Mouse (Mus musculus): ENCODE data around the gene Lamtor4. TPM values are rescaled to one million over a fixed set of nuclear protein-coding genes. Genes with fewer than 3 reads are reported as not detected.

Lamtor4 gene
- polyA plus RNA-seq, 1 experiment from 2014 or later: 80.6 TPM

DNA sequence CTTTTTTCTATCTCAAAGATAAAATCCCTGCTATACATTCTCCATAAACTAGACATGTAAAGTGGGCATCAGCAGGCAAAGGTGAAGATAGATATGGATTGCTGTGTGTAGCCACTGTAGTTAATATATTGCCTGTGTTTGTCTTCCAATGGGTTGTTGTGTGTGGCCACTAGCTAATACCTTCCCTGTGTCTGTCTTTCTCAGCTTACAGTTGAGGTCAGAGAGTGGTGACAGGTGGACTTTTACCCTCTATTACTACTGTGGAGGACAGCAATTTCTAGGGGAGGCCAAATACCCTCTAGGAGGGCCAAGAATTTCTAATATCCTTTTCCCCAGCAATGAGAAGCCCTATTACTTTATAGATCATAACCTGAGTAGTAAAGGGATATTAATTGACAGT is 21.1 kb upstream of the Lamtor4 start:
- Histone ChIP-seq H3K36me3 (no peaks in the 10 kb centered on the region), H3K4me2 (replicated peaks) (no peak overlapping the region), H3K27me3 (replicated peaks) (no peaks in the 10 kb centered on the region), H3K27ac (no peak overlapping the region), H3K4me1 (replicated peaks) (no peaks in the 10 kb centered on the region), H3K9me3 (no peaks in the 10 kb centered on the region), H3K4me3 (replicated peaks) (no peak overlapping the region), H3K9ac (no peak overlapping the region)
- ATAC-seq: peak; percentile 51; the same call in 1 of the 2 replicates

DNA sequence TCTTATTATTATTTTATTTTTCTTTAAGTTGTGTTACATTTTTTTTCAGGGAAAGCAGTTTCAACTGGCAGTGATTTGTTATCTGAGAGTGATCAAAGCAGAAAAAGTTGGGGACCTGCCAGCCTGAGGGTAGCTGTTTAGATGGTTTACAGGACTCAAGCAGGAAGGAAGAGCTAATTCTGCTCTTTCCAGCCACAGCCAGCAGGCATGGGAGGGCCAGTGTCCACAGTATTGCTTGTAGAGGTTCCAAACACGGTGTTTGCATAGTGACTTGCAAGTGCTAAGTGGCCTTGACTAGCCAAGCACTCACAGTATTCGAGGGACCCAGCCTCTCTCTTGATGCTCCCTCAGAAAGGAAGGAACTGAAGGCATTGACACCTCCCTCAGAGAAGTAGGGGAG is 13.8 kb upstream of the Lamtor4 start:
- Histone ChIP-seq H3K27me3 (replicated peaks) (no peaks in the 10 kb centered on the region), H3K9ac (no peak overlapping the region), H3K36me3 (no peaks in the 10 kb centered on the region), H3K4me1 (replicated peaks) (no peaks in the 10 kb centered on the region), H3K4me3 (replicated peaks) (no peak overlapping the region), H3K9me3 (no peaks in the 10 kb centered on the region), H3K27ac (no peak overlapping the region), H3K4me2 (replicated peaks) (no peak overlapping the region)
- 20% methylated on average over 2 of the region's 2 CpGs for WGBS
- no peak for ATAC-seq

- WGBS: 84% methylated on average over 12 of the region's 12 CpGs
Observed at GRCm38 (mm10) chr5:138251144-138251543, 4.1 kb upstream of the Lamtor4 start.

GRCm38 (mm10) chr5:138253061-138253460 is 2.2 kb upstream of the Lamtor4 start:
- Histone ChIP-seq H3K9me3 (no peaks in the 10 kb centered on the region), H3K27me3 (replicated peaks) (no peaks in the 10 kb centered on the region), H3K4me2 (replicated peaks) (no peak overlapping the region), H3K4me1 (replicated peaks) (peaks cover 5% of the 10 kb centered on the region; the same call in 1 of the 2 replicates), H3K27ac (no peak overlapping the region), H3K4me3 (replicated peaks) (no peak overlapping the region), H3K9ac (no peak overlapping the region), H3K36me3 (0 out of 2 replicates have a peak, but pooled peaks cover 5% of the 10 kb centered on the region)
- ATAC-seq: no peak
- WGBS: 92% methylated on average over 3 of the region's 3 CpGs

More at GRCm38 (mm10) chr5:138251144-138251543, 4.1 kb upstream of the Lamtor4 start:
- Histone ChIP-seq H3K9me3 (no peaks in the 10 kb centered on the region), H3K36me3 (no peaks in the 10 kb centered on the region), H3K4me3 (replicated peaks) (no peak overlapping the region), H3K27me3 (replicated peaks) (no peaks in the 10 kb centered on the region), H3K4me2 (replicated peaks) (no peak overlapping the region), H3K4me1 (replicated peaks) (peaks cover 4% of the 10 kb centered on the region; the same call in 1 of the 2 replicates), H3K27ac (no peak overlapping the region), H3K9ac (no peak overlapping the region)
- ATAC-seq: no peak

DNA sequence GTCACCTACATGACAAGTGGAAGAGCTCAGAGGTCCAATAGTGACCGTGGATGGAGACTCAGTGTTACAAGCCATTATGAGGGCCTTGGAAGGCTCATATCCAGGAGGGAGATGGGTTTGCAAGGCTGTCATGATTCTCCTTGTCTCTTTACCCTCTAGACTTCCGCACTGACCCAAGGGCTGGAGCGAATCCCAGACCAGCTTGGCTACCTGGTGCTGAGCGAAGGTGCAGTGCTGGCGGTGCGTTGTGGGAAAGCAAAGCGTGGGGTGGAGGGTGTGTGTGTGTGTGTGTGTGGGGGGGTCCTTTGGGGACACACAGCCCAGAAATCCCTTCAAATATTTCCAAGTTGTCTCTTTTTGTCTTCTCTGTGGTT is 799 bp downstream of the Lamtor4 start:
- Histone ChIP-seq H3K27me3 (replicated peaks) (no peaks in the 10 kb centered on the region), H3K36me3 (peaks cover 14% of the 10 kb centered on the region), H3K9ac (peak overlapping the region; percentile 65), H3K27ac (peak overlapping the region; percentile 70), H3K4me1 (replicated peaks) (peaks cover 9% of the 10 kb centered on the region; the same call in 1 of the 2 replicates), H3K4me2 (replicated peaks) (peak overlapping the region; percentile 84), H3K4me3 (replicated peaks) (peak overlapping the region; percentile 52), H3K9me3 (no peaks in the 10 kb centered on the region)
- 14% methylated on average over 7 of the region's 7 CpGs for WGBS
- ATAC-seq: peak; percentile 37

DNA sequence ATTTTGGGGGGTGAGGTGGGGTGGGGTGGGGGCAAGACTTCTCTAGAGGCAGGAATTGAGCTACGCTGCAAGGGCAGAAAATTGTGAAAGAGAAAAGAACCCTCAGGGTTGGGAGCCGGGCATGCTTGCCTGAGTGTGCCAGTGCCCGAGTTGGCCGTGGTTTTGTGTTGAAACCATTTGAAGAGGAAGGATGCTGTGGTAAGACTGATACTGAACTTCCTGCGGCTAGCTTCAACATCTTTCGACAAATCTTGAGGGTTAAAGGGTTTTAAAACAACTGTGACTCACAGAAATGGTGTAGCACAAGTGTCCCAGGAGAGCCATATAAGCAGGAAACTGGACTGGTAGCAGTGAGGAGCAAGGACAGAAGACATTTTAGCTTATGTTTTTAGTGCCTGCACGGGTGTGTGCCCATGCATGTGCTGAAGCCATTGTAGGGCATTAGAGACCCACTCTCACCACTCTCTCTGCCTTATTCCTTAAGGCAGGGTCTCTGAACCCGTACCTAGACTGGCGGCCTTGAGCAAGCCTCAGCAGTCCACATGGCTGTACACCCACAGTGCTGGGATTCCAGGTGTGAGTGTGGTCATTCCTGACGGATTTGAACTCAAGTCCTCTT is 1.8 kb downstream of the Lamtor4 start:
- H3K4me2 ChIP-seq (replicated peaks): 0 out of 2 replicates have a peak overlapping the region, but pooled peaks have one; percentile 84
- H3K27me3 ChIP-seq (replicated peaks): no peaks in the 10 kb centered on the region
- no peak overlapping the region for H3K9ac ChIP-seq
- no peak overlapping the region for H3K4me3 ChIP-seq (replicated peaks)
- no peak overlapping the region for H3K27ac ChIP-seq
- peaks cover 19% of the 10 kb centered on the region for H3K36me3 ChIP-seq
- WGBS: 87% methylated on average over 10 of the region's 10 CpGs
- H3K4me1 ChIP-seq (replicated peaks): peaks cover 11% of the 10 kb centered on the region
- H3K9me3 ChIP-seq: no peaks in the 10 kb centered on the region
- ATAC-seq: no peak

- no peak overlapping the region for H3K27ac ChIP-seq
- H3K36me3 ChIP-seq: peaks cover 19% of the 10 kb centered on the region
- H3K27me3 ChIP-seq (replicated peaks): no peaks in the 10 kb centered on the region
- ATAC-seq: no peak
- 87% methylated on average over 4 of the region's 4 CpGs for WGBS
- no peak overlapping the region for H3K4me3 ChIP-seq (replicated peaks)
- H3K4me2 ChIP-seq (replicated peaks): no peak overlapping the region
- H3K9me3 ChIP-seq: no peaks in the 10 kb centered on the region
- H3K9ac ChIP-seq: no peak overlapping the region
- H3K4me1 ChIP-seq (replicated peaks): peaks cover 16% of the 10 kb centered on the region
Observed at GRCm38 (mm10) chr5:138257585-138257978, 2.3 kb downstream of the Lamtor4 start.

DNA sequence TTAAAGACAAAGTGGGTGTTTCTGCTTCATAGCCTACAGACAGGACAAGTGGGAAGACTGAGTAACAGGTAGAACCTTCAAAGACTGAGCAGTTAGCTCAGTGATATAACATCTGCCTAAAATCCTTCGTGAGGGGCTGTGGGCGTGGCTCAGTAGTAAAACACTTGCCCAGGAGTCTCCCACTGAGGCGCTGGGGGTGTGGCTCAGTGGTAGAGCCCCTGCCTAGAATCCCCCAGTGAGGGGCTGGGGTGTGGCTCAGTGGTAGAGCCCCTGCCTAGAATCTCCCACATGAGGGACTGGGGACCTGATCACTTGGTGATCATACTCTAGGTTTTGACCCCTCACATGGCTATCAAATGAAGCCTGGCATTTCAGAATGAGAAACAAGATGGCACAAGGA is 2.8 kb downstream of the Lamtor4 start:
- Histone ChIP-seq H3K4me1 (replicated peaks) (peaks cover 21% of the 10 kb centered on the region), H3K4me2 (replicated peaks) (no peak overlapping the region), H3K27ac (no peak overlapping the region), H3K36me3 (peaks cover 19% of the 10 kb centered on the region), H3K9me3 (no peaks in the 10 kb centered on the region), H3K4me3 (replicated peaks) (no peak overlapping the region), H3K27me3 (replicated peaks) (no peaks in the 10 kb centered on the region), H3K9ac (no peak overlapping the region)
- 74% methylated on average over 3 of the region's 3 CpGs for WGBS
- no peak for ATAC-seq

DNA sequence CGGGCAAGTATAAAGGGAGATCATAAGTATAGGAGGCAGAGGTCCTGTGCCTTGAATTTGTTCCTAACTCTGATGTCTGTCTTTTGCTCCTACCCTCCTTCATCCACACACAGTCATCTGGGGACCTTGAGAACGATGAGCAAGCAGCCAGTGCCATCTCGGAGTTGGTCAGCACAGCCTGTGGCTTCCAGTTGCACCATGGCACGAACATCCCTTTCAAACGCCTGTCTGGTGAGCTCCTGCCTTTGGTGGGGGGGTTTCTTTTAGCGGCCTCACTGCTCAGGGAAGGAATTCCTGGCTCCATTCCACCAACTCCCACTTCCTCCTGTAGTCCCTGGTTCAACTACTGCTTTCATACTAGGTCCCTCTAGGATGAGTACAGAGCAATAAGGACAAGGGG is 3.3 kb downstream of the Lamtor4 start:
- Histone ChIP-seq H3K9ac (no peak overlapping the region), H3K4me1 (replicated peaks) (peaks cover 23% of the 10 kb centered on the region), H3K4me3 (replicated peaks) (no peak overlapping the region), H3K4me2 (replicated peaks) (no peak overlapping the region), H3K27ac (no peak overlapping the region), H3K27me3 (replicated peaks) (no peaks in the 10 kb centered on the region), H3K36me3 (peaks cover 19% of the 10 kb centered on the region), H3K9me3 (no peaks in the 10 kb centered on the region)
- ATAC-seq: no peak
- 74% methylated on average over 6 of the region's 6 CpGs for WGBS

DNA sequence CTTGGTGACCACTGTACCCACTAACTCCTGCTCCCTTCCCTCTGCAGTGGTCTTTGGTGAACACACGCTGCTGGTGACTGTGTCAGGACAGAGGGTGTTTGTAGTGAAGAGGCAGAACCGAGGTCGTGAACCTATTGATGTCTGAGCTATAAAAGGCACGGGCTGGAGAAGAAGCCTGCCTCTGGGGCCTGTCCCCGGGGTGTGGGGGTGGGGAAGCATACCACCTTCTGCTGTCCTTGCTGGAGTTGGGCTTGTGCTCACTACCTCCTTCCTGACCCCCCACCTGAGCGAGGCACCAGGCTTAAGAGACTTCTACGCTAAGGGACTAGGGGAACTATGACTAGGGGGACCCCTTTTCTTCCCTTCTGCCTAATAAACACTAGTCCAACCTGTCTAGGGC is 3.7 kb downstream of the Lamtor4 start:
- H3K9ac ChIP-seq: no peak overlapping the region
- H3K9me3 ChIP-seq: no peaks in the 10 kb centered on the region
- H3K4me3 ChIP-seq (replicated peaks): no peak overlapping the region
- 46% methylated on average over 7 of the region's 7 CpGs for WGBS
- no peak for ATAC-seq
- no peak overlapping the region for H3K4me2 ChIP-seq (replicated peaks)
- H3K27ac ChIP-seq: no peak overlapping the region
- peaks cover 23% of the 10 kb centered on the region for H3K4me1 ChIP-seq (replicated peaks)
- no peaks in the 10 kb centered on the region for H3K27me3 ChIP-seq (replicated peaks)
- peaks cover 19% of the 10 kb centered on the region for H3K36me3 ChIP-seq

GRCm38 (mm10) chr5:138260051-138260450 is 4.8 kb downstream of the Lamtor4 start:
- no peak overlapping the region for H3K4me3 ChIP-seq (replicated peaks)
- no peak for ATAC-seq
- no peak overlapping the region for H3K27ac ChIP-seq
- H3K9me3 ChIP-seq: no peaks in the 10 kb centered on the region
- peak overlapping the region; percentile 24 for H3K9ac ChIP-seq
- no peak overlapping the region for H3K4me2 ChIP-seq (replicated peaks)
- H3K4me1 ChIP-seq (replicated peaks): peaks cover 23% of the 10 kb centered on the region
- H3K36me3 ChIP-seq: peaks cover 19% of the 10 kb centered on the region
- 71% methylated on average over 10 of the region's 10 CpGs for WGBS
- H3K27me3 ChIP-seq (replicated peaks): no peaks in the 10 kb centered on the region

DNA sequence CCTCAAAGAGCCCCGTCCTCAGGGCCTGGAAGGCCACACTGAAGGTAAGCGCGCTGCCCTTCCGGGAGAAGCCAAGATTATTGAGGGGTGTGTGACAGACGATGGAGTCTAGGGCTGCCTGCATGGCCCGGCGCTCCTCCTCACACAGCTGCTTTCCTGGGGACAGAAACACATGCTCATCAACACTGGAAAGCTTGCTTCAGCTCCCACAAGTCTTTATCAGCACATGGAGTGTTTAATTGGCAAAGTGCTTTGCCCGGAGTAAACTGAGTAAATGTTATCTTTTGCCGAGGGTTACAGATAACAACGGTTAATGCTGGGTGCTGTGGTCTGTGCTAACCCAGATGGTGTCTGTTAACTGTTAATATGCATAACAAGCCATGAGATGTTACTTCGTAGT is 5.6 kb downstream of the Lamtor4 start:
- Histone ChIP-seq H3K27ac (no peak overlapping the region), H3K4me2 (replicated peaks) (no peak overlapping the region), H3K4me1 (replicated peaks) (peaks cover 23% of the 10 kb centered on the region), H3K9me3 (no peaks in the 10 kb centered on the region), H3K9ac (no peak overlapping the region), H3K4me3 (replicated peaks) (no peak overlapping the region), H3K27me3 (replicated peaks) (no peaks in the 10 kb centered on the region), H3K36me3 (peaks cover 19% of the 10 kb centered on the region)
- no peak for ATAC-seq
- 75% methylated on average over 11 of the region's 11 CpGs for WGBS

GRCm38 (mm10) chr5:138262001-138262400 is 6.7 kb downstream of the Lamtor4 start:
- no peaks in the 10 kb centered on the region for H3K27me3 ChIP-seq (replicated peaks)
- no peak for ATAC-seq
- 70% methylated on average over 4 of the region's 4 CpGs for WGBS
- peak overlapping the region; percentile 17; the same call in 1 of the 2 replicates for H3K9ac ChIP-seq
- H3K4me1 ChIP-seq (replicated peaks): peaks cover 21% of the 10 kb centered on the region
- peaks cover 22% of the 10 kb centered on the region for H3K36me3 ChIP-seq
- no peak overlapping the region for H3K27ac ChIP-seq
- H3K4me2 ChIP-seq (replicated peaks): peak overlapping the region; percentile 92
- H3K9me3 ChIP-seq: no peaks in the 10 kb centered on the region
- peak overlapping the region; percentile 80; the same call in 1 of the 2 replicates for H3K4me3 ChIP-seq (replicated peaks)
